Mouse (Mus musculus) cerebellum, adult 11-12 months (tissue): ENCODE measurements around the gene Tex52.
"Not testable (repeated sequence)": the region's sequence is repeated elsewhere in the genome, so short reads cannot be mapped to it uniquely, and the experiment has no call there.

Experiments used
- DNase-seq: peaks from one replicate; pipeline ENCODE4 v3.0.0; 2022

The Tex52 gene

GRCm38 (mm10) chr6:128375192-128375591 is at the start of gene Tex52, which contains the start of gene Gm44596:
Gene Tex52 (plus strand): TSS chr6:128375456.
Gene Gm44596 (plus strand): TSS chr6:128375503.
- DNase-seq = no peak

GRCm38 (mm10) chr6:128334397-128335124 is 40.7 kb upstream of the Tex52 start:
- peak; percentile 59 for DNase-seq

GRCm38 (mm10) chr6:128337467-128337866 is 37.8 kb upstream of the Tex52 start:
- DNase-seq = no peak

GRCm38 (mm10) chr6:128338876-128339275 is 36.4 kb upstream of the Tex52 start:
- DNase-seq = no peak

- DNase-seq = no peak
These were observed 33.1 kb upstream of the Tex52 start for GRCm38 (mm10) chr6:128341956-128342723.

- no peak for DNase-seq
These were observed 29.6 kb upstream of the Tex52 start for GRCm38 (mm10) chr6:128345623-128346022.

- DNase-seq = no peak
These were observed 28.5 kb upstream of the Tex52 start for GRCm38 (mm10) chr6:128346782-128347181.

- peak; percentile 43 for DNase-seq
These were observed 25.5 kb upstream of the Tex52 start for GRCm38 (mm10) chr6:128349711-128350110.

GRCm38 (mm10) chr6:128354140-128354539 is 21.1 kb upstream of the Tex52 start:
- no peak for DNase-seq

GRCm38 (mm10) chr6:128355201-128355681 is 20.0 kb upstream of the Tex52 start:
- DNase-seq = peak; percentile 67

GRCm38 (mm10) chr6:128355726-128356416 is 19.4 kb upstream of the Tex52 start, which contains the start of gene Tulp3:
Gene Tulp3 (minus strand): TSS chr6:128355851.
- DNase-seq = peak; percentile 97

- DNase-seq = peak; percentile 57
These were observed 16.3 kb upstream of the Tex52 start for GRCm38 (mm10) chr6:128358999-128359398.

GRCm38 (mm10) chr6:128361901-128362300 is 13.4 kb upstream of the Tex52 start:
- DNase-seq = no peak

- peak; percentile 82 for DNase-seq
These were observed 12.8 kb upstream of the Tex52 start, which contains the start of the genes Rhno1 and Foxm1 for GRCm38 (mm10) chr6:128362381-128363006. Gene Rhno1 (minus strand): TSS chr6:128362911. Gene Foxm1 (plus strand): TSS chr6:128362967.

GRCm38 (mm10) chr6:128363007-128363825 is 12.0 kb upstream of the Tex52 start:
- DNase-seq = no peak

GRCm38 (mm10) chr6:128364721-128365120 is 10.5 kb upstream of the Tex52 start:
- DNase-seq = no peak

GRCm38 (mm10) chr6:128366466-128366865 is 8.8 kb upstream of the Tex52 start:
- no peak for DNase-seq

GRCm38 (mm10) chr6:128370040-128370439 is 5.2 kb upstream of the Tex52 start:
- no peak for DNase-seq

- no peak for DNase-seq
These were observed 1.3 kb downstream of the Tex52 start for GRCm38 (mm10) chr6:128376371-128377085.

- no peak for DNase-seq
These were observed 4.4 kb downstream of the Tex52 start for GRCm38 (mm10) chr6:128379636-128380035.

- DNase-seq = not testable (repeated sequence)
These were observed 5.4 kb downstream of the Tex52 start for GRCm38 (mm10) chr6:128380594-128381167.
